Mouse (Mus musculus) lung, postnatal 14 days (tissue): ENCODE measurements around the gene Cnot2.
"Not testable (repeated sequence)": the region's sequence is repeated elsewhere in the genome, so short reads cannot be mapped to it uniquely, and the experiment has no call there.

Source experiments
- DNase-seq: peaks from one replicate; pipeline ENCODE4 v3.0.0; 2021

Gene Cnot2

GRCm38 (mm10) chr10:116581369-116581718 is at the start of gene Cnot2:
Gene Cnot2, minus strand, starts transcription at chr10:116581511.
- peak; percentile 95 for DNase-seq

GRCm38 (mm10) chr10:116628926-116629325 is 47.6 kb upstream of the Cnot2 start:
- no peak for DNase-seq

GRCm38 (mm10) chr10:116626009-116626408 is 44.7 kb upstream of the Cnot2 start:
- DNase-seq, result no peak

- not testable (repeated sequence) for DNase-seq
Measured at GRCm38 (mm10) chr10:116613250-116613649, 31.9 kb upstream of the Cnot2 start.

GRCm38 (mm10) chr10:116604905-116605162 is 23.5 kb upstream of the Cnot2 start:
- DNase-seq, result no peak

- DNase-seq, result no peak
Measured at GRCm38 (mm10) chr10:116604081-116604904, 23.0 kb upstream of the Cnot2 start.

GRCm38 (mm10) chr10:116599056-116599850 is 17.9 kb upstream of the Cnot2 start:
- no peak for DNase-seq

GRCm38 (mm10) chr10:116582738-116583137 is 1.4 kb upstream of the Cnot2 start:
- peak; percentile 22 for DNase-seq

- peak; percentile 52 for DNase-seq
Measured at GRCm38 (mm10) chr10:116581719-116582481, 589 bp upstream of the Cnot2 start.

GRCm38 (mm10) chr10:116580591-116581358 is 536 bp downstream of the Cnot2 start:
- DNase-seq, result peak; percentile 38

GRCm38 (mm10) chr10:116579478-116579877 is 1.8 kb downstream of the Cnot2 start:
- DNase-seq, result no peak

- DNase-seq, result no peak
Measured at GRCm38 (mm10) chr10:116578375-116578774, 2.9 kb downstream of the Cnot2 start.

- DNase-seq, result no peak
Measured at GRCm38 (mm10) chr10:116577181-116577580, 4.1 kb downstream of the Cnot2 start.

GRCm38 (mm10) chr10:116576071-116576470 is 5.2 kb downstream of the Cnot2 start:
- DNase-seq, result not testable (repeated sequence)

GRCm38 (mm10) chr10:116570526-116570925 is 10.8 kb downstream of the Cnot2 start:
- DNase-seq, result no peak

- DNase-seq, result no peak
Measured at GRCm38 (mm10) chr10:116568539-116568938, 12.8 kb downstream of the Cnot2 start.

- no peak for DNase-seq
Measured at GRCm38 (mm10) chr10:116567491-116568405, 13.6 kb downstream of the Cnot2 start.

- not testable (repeated sequence) for DNase-seq
Measured at GRCm38 (mm10) chr10:116566492-116566891, 14.8 kb downstream of the Cnot2 start.

GRCm38 (mm10) chr10:116564828-116565602 is 16.3 kb downstream of the Cnot2 start:
- DNase-seq, result no peak

- no peak for DNase-seq
Measured at GRCm38 (mm10) chr10:116562731-116563480, 18.4 kb downstream of the Cnot2 start.
